Mouse (Mus musculus) kidney, embryonic 15.5 days (tissue): ENCODE data around the gene Tcf12. TPM values are rescaled to one million over a fixed set of nuclear protein-coding genes. Genes with fewer than 3 reads are reported as not detected.
A peak's percentile ranks its signal among the peaks of the same experiment; 100 is the strongest.

Experiments
- ATAC-seq: fragments of 200-750 bp; cut with Nextera tagmentation; replicated peaks from 2 replicates; pipeline ENCODE4 v1.8.0; 2017; ENCODE audit warnings: moderate TSS enrichment; ENCODE audit not compliant: low FRiP score
- H3K27ac ChIP-seq: fragments of 300-500 bp; sonication (generic); 2 replicates; pipeline ENCODE4 v1.5.1; 2015; ENCODE audit warnings: mild to moderate bottlenecking, inconsistent platforms
- H3K27me3 ChIP-seq: fragments of 300-500 bp; sonication (generic); 2 replicates; pipeline ENCODE4 v1.6.1; 2015; ENCODE audit warnings: inconsistent platforms
- H3K36me3 ChIP-seq: fragments of 300-500 bp; sonication (generic); 2 replicates; pipeline ENCODE4 v1.6.1; 2015; ENCODE audit warnings: inconsistent platforms
- H3K4me1 ChIP-seq: fragments of 300-500 bp; sonication (generic); 2 replicates; pipeline ENCODE4 v1.6.1; 2015; ENCODE audit warnings: inconsistent platforms
- H3K4me2 ChIP-seq: fragments of 300-500 bp; sonication (generic); 2 replicates; pipeline ENCODE4 v1.6.1; 2015; ENCODE audit warnings: moderate library complexity, mild to moderate bottlenecking, inconsistent platforms
- H3K4me3 ChIP-seq: fragments of 300-500 bp; sonication (generic); replicated peaks from 2 replicates; pipeline ENCODE4 v1.5.1; 2015; ENCODE audit warnings: mild to moderate bottlenecking, inconsistent platforms
- H3K9ac ChIP-seq: fragments of 300-500 bp; sonication (generic); 2 replicates; pipeline ENCODE4 v1.6.1; 2015; ENCODE audit warnings: mild to moderate bottlenecking, inconsistent platforms
- H3K9me3 ChIP-seq: fragments of 300-500 bp; sonication (generic); replicated peaks from 2 replicates; pipeline ENCODE4 v1.6.1; 2016; ENCODE audit warnings: inconsistent platforms
- WGBS: fragments of 180-500 bp; shearing (Covaris S2); methylation state at CpG from one replicate; pipeline ENCODE4 v1.1.7; 2015; ENCODE audit warnings: mixed read lengths; 5-methylcytosine and 5-hydroxymethylcytosine counted together
- polyA plus RNA-seq: library from polyadenylated mRNA; unstranded; fragments of >200 nt; fragmentation: Nextera tagmentation; extraction: Ambion mirVana; gene quantifications from 2 replicates; pipeline ENCODE4 v1.2.1, GENCODE M21; 2015

Gene Tcf12
- polyA plus RNA-seq, 1 experiment from 2014 or later, result 70.0 TPM

- WGBS, result 77% methylated on average over 4 of the region's 4 CpGs
These were observed 96.9 kb downstream of the Tcf12 start for GRCm38 (mm10) chr9:72014585-72015381.

DNA sequence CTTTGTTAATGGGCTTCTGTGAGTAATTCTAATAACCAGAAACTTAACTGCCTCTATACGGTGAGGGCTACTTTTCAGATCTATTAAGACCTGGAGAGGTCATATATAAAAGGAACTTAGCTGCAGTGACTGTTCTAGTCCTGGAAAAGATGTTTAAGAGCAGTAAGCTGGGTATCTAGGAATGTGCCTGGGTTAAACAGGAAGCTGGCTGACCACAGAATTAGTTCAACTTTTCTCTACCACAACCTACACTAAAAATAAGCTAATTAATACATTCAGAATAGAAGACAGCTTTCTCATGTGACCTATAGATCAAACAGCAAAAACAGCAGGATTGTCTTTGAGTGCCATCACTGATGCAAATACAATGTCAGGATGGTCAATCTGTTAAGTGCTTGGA, 98.1 kb downstream of the Tcf12 start:
- Histone ChIP-seq H3K36me3 (no peaks in the 10 kb centered on the region), H3K4me2 (no peak overlapping the region), H3K4me1 (no peaks in the 10 kb centered on the region; the same call in 1 of the 2 replicates), H3K9me3 (no peaks in the 10 kb centered on the region), H3K27me3 (no peaks in the 10 kb centered on the region), H3K27ac (no peak overlapping the region), H3K4me3 (no peak overlapping the region), H3K9ac (no peak overlapping the region)
- no peak for ATAC-seq
- WGBS, result 96% methylated on average over 1 of the region's 1 CpGs

More at GRCm38 (mm10) chr9:72014585-72015381, 96.9 kb downstream of the Tcf12 start:
- no peaks in the 10 kb centered on the region; the same call in 1 of the 2 replicates for H3K4me1 ChIP-seq
- H3K36me3 ChIP-seq, result no peaks in the 10 kb centered on the region
- H3K27ac ChIP-seq, result no peak overlapping the region
- H3K9me3 ChIP-seq, result no peaks in the 10 kb centered on the region
- no peak overlapping the region for H3K4me3 ChIP-seq
- no peak overlapping the region for H3K9ac ChIP-seq
- ATAC-seq, result no peak
- no peaks in the 10 kb centered on the region for H3K27me3 ChIP-seq
- H3K4me2 ChIP-seq, result no peak overlapping the region

GRCm38 (mm10) chr9:72008634-72009033, 103.0 kb downstream of the Tcf12 start:
- H3K9ac ChIP-seq, result no peak overlapping the region
- H3K27me3 ChIP-seq, result no peaks in the 10 kb centered on the region
- H3K36me3 ChIP-seq, result no peaks in the 10 kb centered on the region
- 83% methylated on average over 1 of the region's 1 CpGs for WGBS
- H3K4me3 ChIP-seq, result no peak overlapping the region
- H3K4me1 ChIP-seq, result no peaks in the 10 kb centered on the region; the same call in 1 of the 2 replicates
- H3K9me3 ChIP-seq, result no peaks in the 10 kb centered on the region
- no peak overlapping the region for H3K4me2 ChIP-seq
- ATAC-seq, result no peak
- no peak overlapping the region for H3K27ac ChIP-seq

- no peak overlapping the region for H3K9ac ChIP-seq
These were observed 120.5 kb downstream of the Tcf12 start for GRCm38 (mm10) chr9:71991147-71991546.

DNA sequence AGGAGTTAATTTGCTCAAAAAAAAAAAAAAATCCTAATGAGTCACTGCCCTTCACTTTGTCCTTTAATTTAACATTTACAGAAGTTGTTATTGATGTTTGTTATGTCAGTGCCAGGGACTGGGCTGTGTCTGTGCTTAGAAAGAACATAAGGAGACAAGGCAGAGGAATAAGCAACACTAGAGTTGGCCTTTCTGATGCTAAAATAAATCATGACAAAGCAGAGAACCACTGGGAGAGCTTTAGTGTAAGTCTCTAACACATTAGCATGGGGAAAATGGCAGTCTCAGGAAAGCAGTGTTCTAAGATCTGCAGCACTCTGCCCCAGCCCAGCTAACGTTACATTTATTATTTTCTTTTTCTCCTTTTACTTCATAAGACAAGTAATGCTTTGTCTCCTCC, 121.3 kb downstream of the Tcf12 start:
- no peak for ATAC-seq
- no peaks in the 10 kb centered on the region for H3K9me3 ChIP-seq
- H3K4me2 ChIP-seq, result no peak overlapping the region
- no peaks in the 10 kb centered on the region for H3K36me3 ChIP-seq
- H3K9ac ChIP-seq, result no peak overlapping the region
- 0 out of 2 replicates have a peak overlapping the region, but pooled peaks have one; percentile 18 for H3K27ac ChIP-seq
- H3K4me1 ChIP-seq, result peaks cover 20% of the 10 kb centered on the region
- H3K27me3 ChIP-seq, result no peaks in the 10 kb centered on the region
- no peak overlapping the region for H3K4me3 ChIP-seq
- 31% methylated on average over 1 of the region's 1 CpGs for WGBS

More at GRCm38 (mm10) chr9:71991147-71991546, 120.5 kb downstream of the Tcf12 start:
- Histone ChIP-seq H3K4me3 (no peak overlapping the region), H3K27ac (0 out of 2 replicates have a peak overlapping the region, but pooled peaks have one; percentile 7), H3K36me3 (0 out of 2 replicates have a peak, but pooled peaks cover 2% of the 10 kb centered on the region), H3K9me3 (no peaks in the 10 kb centered on the region), H3K4me1 (peaks cover 16% of the 10 kb centered on the region), H3K27me3 (no peaks in the 10 kb centered on the region), H3K4me2 (no peak overlapping the region)
- ATAC-seq, result no peak
- 88% methylated on average over 3 of the region's 3 CpGs for WGBS

- H3K36me3 ChIP-seq, result no peaks in the 10 kb centered on the region
- no peak overlapping the region for H3K4me3 ChIP-seq
- no peak overlapping the region for H3K27ac ChIP-seq
- H3K4me1 ChIP-seq, result peaks cover 25% of the 10 kb centered on the region
- 34% methylated on average over 1 of the region's 1 CpGs for WGBS
- H3K9me3 ChIP-seq, result no peaks in the 10 kb centered on the region
- H3K4me2 ChIP-seq, result no peak overlapping the region
- no peak overlapping the region for H3K9ac ChIP-seq
- ATAC-seq, result no peak
- no peaks in the 10 kb centered on the region for H3K27me3 ChIP-seq
These were observed 122.0 kb downstream of the Tcf12 start for GRCm38 (mm10) chr9:71989663-71990062.

- Histone ChIP-seq H3K4me1 (peaks cover 23% of the 10 kb centered on the region), H3K9ac (no peak overlapping the region), H3K4me2 (no peak overlapping the region), H3K27ac (no peak overlapping the region), H3K27me3 (no peaks in the 10 kb centered on the region), H3K9me3 (no peaks in the 10 kb centered on the region), H3K4me3 (no peak overlapping the region), H3K36me3 (no peaks in the 10 kb centered on the region)
- WGBS, result 100% methylated on average over 2 of the region's 2 CpGs
- no peak for ATAC-seq
These were observed 125.0 kb downstream of the Tcf12 start for GRCm38 (mm10) chr9:71986716-71987115.

GRCm38 (mm10) chr9:71982826-71983225, 128.8 kb downstream of the Tcf12 start:
- H3K36me3 ChIP-seq, result no peaks in the 10 kb centered on the region
- no peak overlapping the region for H3K4me3 ChIP-seq
- no peak overlapping the region for H3K9ac ChIP-seq
- H3K4me1 ChIP-seq, result peaks cover 20% of the 10 kb centered on the region
- no peak overlapping the region for H3K4me2 ChIP-seq
- no peak for ATAC-seq
- H3K9me3 ChIP-seq, result no peaks in the 10 kb centered on the region
- no peak overlapping the region for H3K27ac ChIP-seq
- no peaks in the 10 kb centered on the region for H3K27me3 ChIP-seq
- WGBS, result 85% methylated on average over 1 of the region's 1 CpGs

DNA sequence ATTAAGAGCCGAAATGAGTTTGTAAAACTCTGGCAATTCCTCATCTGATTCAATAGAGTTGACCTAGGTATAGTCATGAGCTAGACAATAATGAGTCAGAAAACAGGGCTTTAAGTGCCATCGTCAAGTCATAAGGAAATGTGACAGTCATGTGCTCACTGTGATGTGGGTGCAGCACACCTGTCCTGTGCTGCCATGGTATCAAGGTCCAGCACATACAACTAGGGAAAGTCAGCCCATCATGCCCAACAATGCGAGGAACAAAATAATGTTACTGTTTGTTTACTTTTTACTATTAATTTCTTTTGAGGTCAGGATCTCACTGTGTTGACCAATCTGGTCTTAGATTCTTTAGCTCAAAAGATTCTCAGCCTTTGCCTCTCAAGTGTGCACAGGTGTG, 130.6 kb downstream of the Tcf12 start:
- Histone ChIP-seq H3K9ac (no peak overlapping the region), H3K4me1 (peaks cover 24% of the 10 kb centered on the region), H3K4me2 (no peak overlapping the region), H3K27ac (no peak overlapping the region), H3K27me3 (no peaks in the 10 kb centered on the region), H3K9me3 (no peaks in the 10 kb centered on the region), H3K36me3 (no peaks in the 10 kb centered on the region), H3K4me3 (no peak overlapping the region)
- WGBS, result 91% methylated on average over 3 of the region's 3 CpGs
- no peak for ATAC-seq

- no peak overlapping the region for H3K27ac ChIP-seq
- no peaks in the 10 kb centered on the region for H3K27me3 ChIP-seq
- 31% methylated on average over 2 of the region's 2 CpGs for WGBS
- no peak overlapping the region for H3K4me2 ChIP-seq
- peaks cover 24% of the 10 kb centered on the region for H3K4me1 ChIP-seq
- H3K9ac ChIP-seq, result no peak overlapping the region
- no peaks in the 10 kb centered on the region for H3K9me3 ChIP-seq
- no peak for ATAC-seq
- H3K36me3 ChIP-seq, result no peaks in the 10 kb centered on the region
- no peak overlapping the region for H3K4me3 ChIP-seq
These were observed 131.1 kb downstream of the Tcf12 start for GRCm38 (mm10) chr9:71980579-71980978.

GRCm38 (mm10) chr9:71978886-71979285, 132.8 kb downstream of the Tcf12 start:
- H3K36me3 ChIP-seq, result no peaks in the 10 kb centered on the region
- no peak overlapping the region for H3K4me3 ChIP-seq
- no peak for ATAC-seq
- no peaks in the 10 kb centered on the region for H3K9me3 ChIP-seq
- no peak overlapping the region for H3K27ac ChIP-seq
- H3K4me1 ChIP-seq, result peaks cover 27% of the 10 kb centered on the region
- no peak overlapping the region for H3K9ac ChIP-seq
- WGBS, result 72% methylated on average over 3 of the region's 3 CpGs
- no peaks in the 10 kb centered on the region for H3K27me3 ChIP-seq
- H3K4me2 ChIP-seq, result no peak overlapping the region

DNA sequence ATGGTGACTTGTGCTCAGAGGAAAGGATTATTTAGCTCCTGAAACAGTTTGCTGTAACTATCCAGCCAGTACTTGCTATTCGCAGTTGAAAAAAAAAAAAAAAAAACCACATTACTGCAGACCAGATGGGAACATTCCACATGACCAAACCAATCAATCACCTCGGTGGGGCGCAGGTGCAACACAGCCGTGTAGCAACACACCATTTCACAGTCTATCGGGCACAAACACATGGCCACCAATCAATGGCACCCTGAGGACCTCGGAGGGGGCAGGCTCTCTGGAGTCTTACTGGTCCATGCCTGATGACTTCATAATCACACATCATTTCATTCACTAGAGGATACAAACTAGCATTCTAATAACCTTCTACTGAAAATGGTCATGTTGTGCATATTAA, 135.6 kb downstream of the Tcf12 start:
- no peak overlapping the region for H3K4me3 ChIP-seq
- H3K27me3 ChIP-seq, result no peaks in the 10 kb centered on the region
- 17% methylated on average over 6 of the region's 6 CpGs for WGBS
- H3K9me3 ChIP-seq, result no peaks in the 10 kb centered on the region
- ATAC-seq, result 0 out of 2 replicates have a peak, but pooled peaks have one; percentile 46
- H3K9ac ChIP-seq, result no peak overlapping the region
- H3K27ac ChIP-seq, result peak overlapping the region; percentile 61; the same call in 1 of the 2 replicates
- 0 out of 2 replicates have a peak overlapping the region, but pooled peaks have one; percentile 15 for H3K4me2 ChIP-seq
- H3K4me1 ChIP-seq, result peaks cover 30% of the 10 kb centered on the region
- no peaks in the 10 kb centered on the region for H3K36me3 ChIP-seq
